Mouse (Mus musculus) myocyte (in vitro differentiated cells): ENCODE data around the gene Eci2.
"Not testable (repeated sequence)": the region's sequence is repeated elsewhere in the genome, so short reads cannot be mapped to it uniquely, and the experiment has no call there.

Experiments
- CEBPB ChIP-seq: IDR thresholded peaks from 2 replicates; pipeline ENCODE4 v1.6.1; 2011; ENCODE audit warnings: mild to moderate bottlenecking, moderate library complexity; ENCODE audit not compliant: poor library complexity, insufficient read depth, severe bottlenecking
- E2F4 ChIP-seq: IDR thresholded peaks from one replicate; pipeline ENCODE4 v1.6.1; 2011; ENCODE audit warnings: mild to moderate bottlenecking, control low read depth, moderate library complexity; ENCODE audit not compliant: insufficient read depth
- MAX ChIP-seq: IDR thresholded peaks from one replicate; pipeline ENCODE4 v1.6.1; 2011; ENCODE audit warnings: low read depth, mild to moderate bottlenecking, control low read depth
- MYOD1 ChIP-seq, 3 experiments: IDR thresholded peaks; one replicate each; pipeline ENCODE4 v1.6.1; 2011; ENCODE audit warnings: control low read depth in 2 of 3, low read depth in 2 of 3, mild to moderate bottlenecking in 2 of 3, moderate library complexity in 1 of 3; ENCODE audit not compliant: insufficient read length in 2 of 3, control insufficient read depth in 1 of 3
- MYOG ChIP-seq, 3 experiments: IDR thresholded peaks; one replicate each; pipeline ENCODE4 v1.6.1; 2011; ENCODE audit warnings: control low read depth in 2 of 3, low read depth in 2 of 3, mild to moderate bottlenecking in 2 of 3; ENCODE audit not compliant: insufficient read length in 2 of 3, control insufficient read depth in 1 of 3, insufficient read depth in 1 of 3
- POLR2A ChIP-seq: IDR thresholded peaks from one replicate; pipeline ENCODE4 v1.6.1; 2011; ENCODE audit warnings: low read depth, mild to moderate bottlenecking, control low read depth, moderate library complexity; ENCODE audit not compliant: insufficient read length
- POLR2AphosphoS2 ChIP-seq: IDR thresholded peaks from one replicate; pipeline ENCODE4 v1.6.1; 2011; ENCODE audit warnings: low read depth, control low read depth; ENCODE audit not compliant: insufficient read length
- REST ChIP-seq: IDR thresholded peaks from one replicate; pipeline ENCODE4 v1.6.1; 2011; ENCODE audit warnings: mild to moderate bottlenecking, control low read depth, moderate library complexity; ENCODE audit not compliant: insufficient read depth, insufficient read length
- SRF ChIP-seq: IDR thresholded peaks from one replicate; pipeline ENCODE4 v1.6.1; 2011; ENCODE audit warnings: low read depth; ENCODE audit not compliant: control insufficient read depth, insufficient read length
- TCF12 ChIP-seq: IDR thresholded peaks from one replicate; pipeline ENCODE4 v1.6.1; 2011; ENCODE audit warnings: mild to moderate bottlenecking, control low read depth; ENCODE audit not compliant: poor library complexity, insufficient read depth, severe bottlenecking
- USF1 ChIP-seq: IDR thresholded peaks from one replicate; pipeline ENCODE4 v1.6.1; 2011; ENCODE audit warnings: low read depth, mild to moderate bottlenecking, control low read depth, moderate library complexity

DNA sequence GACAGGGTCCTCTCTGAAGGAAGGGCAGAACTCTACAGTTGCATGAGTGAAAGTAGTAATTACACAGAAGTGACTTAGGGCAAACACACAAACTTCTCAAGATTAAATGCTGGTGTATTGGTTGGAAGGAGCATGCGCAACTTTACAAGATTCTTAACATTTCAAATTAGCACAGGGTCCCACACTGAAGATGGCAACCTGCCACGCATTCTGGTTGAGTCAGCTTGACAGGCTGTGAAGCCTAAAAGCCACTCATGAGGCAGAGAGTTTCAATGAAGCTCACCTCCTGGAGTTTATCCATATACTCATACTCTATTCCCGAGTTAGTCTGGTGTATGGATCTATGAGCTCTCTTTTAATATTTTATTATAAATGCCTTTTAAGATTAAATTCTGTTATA is 68.7 kb downstream of the Eci2 start:
- TF ChIP-seq MYOD1 (IDR thresholded peaks at IDR 0.05; ENCODE audit: control insufficient read depth in 1 of 3, insufficient read length in 2 of 3, low read depth in 2 of 3); E2F4; POLR2A; CEBPB; USF1; SRF; POLR2AphosphoS2; TCF12; MAX; REST; MYOG (IDR thresholded peaks at IDR 0.05; ENCODE audit: control insufficient read depth in 1 of 3, insufficient read depth in 1 of 3, insufficient read length in 2 of 3, low read depth in 2 of 3): not testable (repeated sequence)
